Mouse (Mus musculus): ENCODE measurements at regions not wholly inside any gene's neighbourhood (a gene's known extent, or its start where the extent isn't known, plus 50 kb on each side); places are given as distances from the start of the nearest gene placed in this dataset.

DNA sequence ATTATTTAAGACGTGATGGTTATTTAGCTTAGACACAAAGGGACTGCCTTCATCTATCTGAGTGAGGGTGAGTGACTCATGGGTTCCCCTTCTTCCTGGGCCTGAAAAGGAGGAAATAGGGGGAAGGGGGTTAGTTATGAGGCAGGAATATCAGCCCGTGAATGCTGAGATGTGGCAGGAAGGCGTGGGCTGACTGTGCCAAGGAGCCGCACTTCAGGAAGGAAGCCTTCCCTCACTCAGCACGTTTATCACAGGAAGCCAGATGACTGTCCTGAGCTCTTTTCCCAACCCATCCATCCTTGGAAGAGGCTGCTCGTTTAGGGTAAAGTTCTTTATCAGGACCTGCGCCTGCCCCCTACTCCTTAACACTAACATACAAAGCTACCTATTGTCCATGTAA lies 403.5 kb downstream of the Plk2 start:
- TF ChIP-seq CHD2 (IDR thresholded peaks at IDR 0.05; ENCODE audit: low read depth, low read length) (no peak), HCFC1 (IDR thresholded peaks at IDR 0.05; ENCODE audit: borderline replicate concordance, insufficient read depth, low read length) (no peak), MAFK (IDR thresholded peaks at IDR 0.05; ENCODE audit: insufficient read depth, low read depth, low read length) (no peak), ZC3H11A (IDR thresholded peaks at IDR 0.05; ENCODE audit: borderline replicate concordance, low read depth, low read length) (no peak), ZNF384 (IDR thresholded peaks at IDR 0.05; ENCODE audit: low read depth, low read length) (no peak)
- no peak for DNase-seq (ENCODE audit: low read depth, low spot score)
- no peaks in the 10 kb centered on the region for H3K4me1 ChIP-seq (ENCODE audit: control insufficient read depth in 2 of 2, insufficient read depth in 2 of 2, low read length in 2 of 2, poor library complexity in 1 of 2)
- H3K27ac ChIP-seq (ENCODE audit: insufficient read depth, low read depth, low read length, poor library complexity, severe bottlenecking), result no peak overlapping the region
- H3K4me3 ChIP-seq (ENCODE audit: insufficient read depth in 1 of 2, low read depth in 1 of 2, low read length in 2 of 2, poor library complexity in 1 of 2, severe bottlenecking in 1 of 2), result no peak overlapping the region
- H3K9ac ChIP-seq (ENCODE audit: insufficient read depth, low read depth, low read length, poor library complexity, severe bottlenecking), result no peak overlapping the region
- no peaks in the 10 kb centered on the region for H3K9me3 ChIP-seq (ENCODE audit: control insufficient read depth, insufficient read depth, low read depth, low read length)
- no peaks in the 10 kb centered on the region for H3K36me3 ChIP-seq (ENCODE audit: control insufficient read depth, insufficient read depth, low read length, poor library complexity, severe bottlenecking)
- in situ Hi-C loops (cut with MboI; ENCODE audit: low sequenced_read_pairs in 2 of 2, unreplicated experiment in 2 of 2), result no loop called here

DNA sequence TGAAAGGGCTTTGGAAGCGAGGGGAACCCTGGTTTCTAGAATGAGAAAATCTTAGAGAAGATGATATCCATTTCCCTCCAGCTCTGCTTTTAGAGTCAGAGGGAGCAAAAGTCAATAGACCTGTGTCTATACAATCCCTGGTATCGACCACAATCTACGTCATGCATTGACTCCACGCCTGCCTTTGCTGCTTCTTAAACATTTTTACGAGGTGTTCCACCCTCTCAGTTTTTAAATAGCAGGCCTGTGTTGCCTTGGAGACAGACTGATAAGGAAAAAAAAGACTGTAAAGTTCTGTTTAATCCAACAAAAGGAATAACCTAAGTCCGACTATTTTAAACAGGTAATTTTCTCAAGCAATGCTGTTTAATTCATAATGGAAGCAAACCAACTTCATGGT lies 408.0 kb downstream of the Plk2 start:
- in situ Hi-C loops (cut with MboI; ENCODE audit: low sequenced_read_pairs in 2 of 2, unreplicated experiment in 2 of 2), result no loop called here
- no peak overlapping the region for H3K4me3 ChIP-seq (ENCODE audit: insufficient read depth in 1 of 2, low read depth in 1 of 2, low read length in 2 of 2, poor library complexity in 1 of 2, severe bottlenecking in 1 of 2)
- TF ChIP-seq CHD2 (IDR thresholded peaks at IDR 0.05; ENCODE audit: low read depth, low read length), result no peak
- no peak for TF ChIP-seq ZC3H11A (IDR thresholded peaks at IDR 0.05; ENCODE audit: borderline replicate concordance, low read depth, low read length)

GRCm38 (mm10) chr13:110812401-110812800 lies 417.6 kb downstream of the Plk2 start:
- no peak overlapping the region for H3K27ac ChIP-seq (ENCODE audit: insufficient read depth, low read depth, low read length, poor library complexity, severe bottlenecking)
- in situ Hi-C loops (cut with MboI; ENCODE audit: low sequenced_read_pairs in 2 of 2, unreplicated experiment in 2 of 2), result no loop called here

More for the DNA sequence above, 408.0 kb downstream of the Plk2 start:
- Histone ChIP-seq H3K9ac (ENCODE audit: insufficient read depth, low read depth, low read length, poor library complexity, severe bottlenecking) (no peak overlapping the region), H3K27ac (ENCODE audit: insufficient read depth, low read depth, low read length, poor library complexity, severe bottlenecking) (no peak overlapping the region), H3K4me1 (ENCODE audit: control insufficient read depth in 2 of 2, insufficient read depth in 2 of 2, low read length in 2 of 2, poor library complexity in 1 of 2) (no peaks in the 10 kb centered on the region), H3K9me3 (ENCODE audit: control insufficient read depth, insufficient read depth, low read depth, low read length) (no peaks in the 10 kb centered on the region), H3K36me3 (ENCODE audit: control insufficient read depth, insufficient read depth, low read length, poor library complexity, severe bottlenecking) (no peaks in the 10 kb centered on the region)
- no peak for DNase-seq (ENCODE audit: low read depth, low spot score)

DNA sequence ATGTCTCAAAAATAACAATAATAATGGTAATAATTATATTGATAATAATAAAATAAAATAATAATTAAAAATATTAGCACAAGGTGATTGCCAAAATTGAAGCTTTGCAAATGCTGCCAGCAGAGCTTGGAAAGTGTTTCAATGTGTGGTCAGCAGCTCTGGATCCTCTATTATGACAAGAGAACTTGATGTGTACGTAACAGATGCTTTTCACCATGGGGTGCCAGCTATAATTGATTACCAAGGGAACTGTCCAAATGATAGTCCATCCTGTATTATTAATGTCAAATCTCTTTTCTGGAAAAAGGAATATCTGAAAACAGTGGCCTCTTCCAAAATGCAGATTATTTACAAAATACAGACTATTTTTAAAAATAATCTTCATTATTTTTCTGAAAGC lies 419.2 kb downstream of the Plk2 start:
- Histone ChIP-seq H3K4me3 (ENCODE audit: insufficient read depth in 1 of 2, low read depth in 1 of 2, low read length in 2 of 2, poor library complexity in 1 of 2, severe bottlenecking in 1 of 2) (no peak overlapping the region), H3K9ac (ENCODE audit: insufficient read depth, low read depth, low read length, poor library complexity, severe bottlenecking) (no peak overlapping the region), H3K36me3 (ENCODE audit: control insufficient read depth, insufficient read depth, low read length, poor library complexity, severe bottlenecking) (no peaks in the 10 kb centered on the region), H3K9me3 (ENCODE audit: control insufficient read depth, insufficient read depth, low read depth, low read length) (no peaks in the 10 kb centered on the region), H3K4me1 (ENCODE audit: control insufficient read depth in 2 of 2, insufficient read depth in 2 of 2, low read length in 2 of 2, poor library complexity in 1 of 2) (no peaks in the 10 kb centered on the region), H3K27ac (ENCODE audit: insufficient read depth, low read depth, low read length, poor library complexity, severe bottlenecking) (no peak overlapping the region)
- TF ChIP-seq CHD2 (IDR thresholded peaks at IDR 0.05; ENCODE audit: low read depth, low read length) (no peak), HCFC1 (IDR thresholded peaks at IDR 0.05; ENCODE audit: borderline replicate concordance, insufficient read depth, low read length) (no peak), ZNF384 (IDR thresholded peaks at IDR 0.05; ENCODE audit: low read depth, low read length) (no peak), ZC3H11A (IDR thresholded peaks at IDR 0.05; ENCODE audit: borderline replicate concordance, low read depth, low read length) (no peak), MAFK (IDR thresholded peaks at IDR 0.05; ENCODE audit: insufficient read depth, low read depth, low read length) (no peak)
- in situ Hi-C loops (cut with MboI; ENCODE audit: low sequenced_read_pairs in 2 of 2, unreplicated experiment in 2 of 2), result no loop called here
- DNase-seq (ENCODE audit: low read depth, low spot score), result no peak

More at GRCm38 (mm10) chr13:110812401-110812800, 417.6 kb downstream of the Plk2 start:
- Histone ChIP-seq H3K4me3 (ENCODE audit: insufficient read depth in 1 of 2, low read depth in 1 of 2, low read length in 2 of 2, poor library complexity in 1 of 2, severe bottlenecking in 1 of 2) (no peak overlapping the region), H3K36me3 (ENCODE audit: control insufficient read depth, insufficient read depth, low read length, poor library complexity, severe bottlenecking) (no peaks in the 10 kb centered on the region), H3K9me3 (ENCODE audit: control insufficient read depth, insufficient read depth, low read depth, low read length) (no peaks in the 10 kb centered on the region), H3K4me1 (ENCODE audit: control insufficient read depth in 2 of 2, insufficient read depth in 2 of 2, low read length in 2 of 2, poor library complexity in 1 of 2) (no peaks in the 10 kb centered on the region), H3K9ac (ENCODE audit: insufficient read depth, low read depth, low read length, poor library complexity, severe bottlenecking) (no peak overlapping the region)
- TF ChIP-seq HCFC1 (IDR thresholded peaks at IDR 0.05; ENCODE audit: borderline replicate concordance, insufficient read depth, low read length) (no peak), ZC3H11A (IDR thresholded peaks at IDR 0.05; ENCODE audit: borderline replicate concordance, low read depth, low read length) (no peak)
- no peak for DNase-seq (ENCODE audit: low read depth, low spot score)

- TF ChIP-seq HCFC1 (IDR thresholded peaks at IDR 0.05; ENCODE audit: borderline replicate concordance, insufficient read depth, low read length), result no peak
- no peak for TF ChIP-seq ZC3H11A (IDR thresholded peaks at IDR 0.05; ENCODE audit: borderline replicate concordance, low read depth, low read length)
- no peak for TF ChIP-seq MAFK (IDR thresholded peaks at IDR 0.05; ENCODE audit: insufficient read depth, low read depth, low read length)
- Histone ChIP-seq H3K9ac (ENCODE audit: insufficient read depth, low read depth, low read length, poor library complexity, severe bottlenecking) (no peak overlapping the region), H3K27ac (ENCODE audit: insufficient read depth, low read depth, low read length, poor library complexity, severe bottlenecking) (no peak overlapping the region), H3K9me3 (ENCODE audit: control insufficient read depth, insufficient read depth, low read depth, low read length) (no peaks in the 10 kb centered on the region), H3K4me1 (ENCODE audit: control insufficient read depth in 2 of 2, insufficient read depth in 2 of 2, low read length in 2 of 2, poor library complexity in 1 of 2) (no peaks in the 10 kb centered on the region), H3K36me3 (ENCODE audit: control insufficient read depth, insufficient read depth, low read length, poor library complexity, severe bottlenecking) (no peaks in the 10 kb centered on the region), H3K4me3 (ENCODE audit: insufficient read depth in 1 of 2, low read depth in 1 of 2, low read length in 2 of 2, poor library complexity in 1 of 2, severe bottlenecking in 1 of 2) (no peak overlapping the region)
- in situ Hi-C loops (cut with MboI; ENCODE audit: low sequenced_read_pairs in 2 of 2, unreplicated experiment in 2 of 2), result no loop called here
- DNase-seq (ENCODE audit: low read depth, low spot score), result no peak
Observed at GRCm38 (mm10) chr13:110819301-110819862, 424.5 kb downstream of the Plk2 start.

Measured in ES-E14 (cell line).